Mouse (Mus musculus) gastrocnemius, postnatal 10 days (tissue): ENCODE measurements around the gene Snx13. TPM values are rescaled to one million over a fixed set of nuclear protein-coding genes. Genes with fewer than 3 reads are reported as not detected.

Experiments
- DNase-seq: peaks from one replicate; pipeline ENCODE4 v3.0.0; 2021; ENCODE audit warnings: mixed read lengths
- long read RNA-seq, 2 experiments: library from polyadenylated mRNA; stranded (forward); transcript quantifications; one replicate each; pipeline ENCODE4 v2.0.0; 2021
- total RNA-seq, 2 experiments: library from RNA; stranded (reverse); gene quantifications; 2 replicates each; pipeline ENCODE4 v1.2.3; 2021

The Snx13 gene
- total RNA-seq = 10 to 100 TPM; 33.3 to 35.1 TPM
- long read RNA-seq, experiment 1, full-length matches to known transcripts = 17 of 62 reads
- long read RNA-seq, experiment 1, partial matches to known transcripts = 4 of 62 reads
- long read RNA-seq, experiment 1, other reads (novel, unspliced or antisense) = 41 of 62 reads
- long read RNA-seq, experiment 2, full-length matches to known transcripts = 13 of 50 reads
- long read RNA-seq, experiment 2, partial matches to known transcripts = 4 of 50 reads
- long read RNA-seq, experiment 2, other reads (novel, unspliced or antisense) = 33 of 50 reads

- peak; percentile 90 for DNase-seq
Measured at GRCm38 (mm10) chr12:35046999-35047319, at the start of gene Snx13. TSS of gene Snx13 (plus strand) at chr12:35047186.

GRCm38 (mm10) chr12:34997597-34998182 is 49.3 kb upstream of the Snx13 start:
- DNase-seq = no peak

GRCm38 (mm10) chr12:34998778-34999467 is 48.1 kb upstream of the Snx13 start:
- DNase-seq = no peak

- DNase-seq = no peak
Measured at GRCm38 (mm10) chr12:35000323-35000722, 46.7 kb upstream of the Snx13 start.

GRCm38 (mm10) chr12:35005748-35006147 is 41.2 kb upstream of the Snx13 start:
- DNase-seq = no peak

GRCm38 (mm10) chr12:35007851-35008250 is 39.1 kb upstream of the Snx13 start:
- no peak for DNase-seq

- no peak for DNase-seq
Measured at GRCm38 (mm10) chr12:35008340-35009137, 38.4 kb upstream of the Snx13 start.

- DNase-seq = no peak
Measured at GRCm38 (mm10) chr12:35011462-35011861, 35.5 kb upstream of the Snx13 start.

GRCm38 (mm10) chr12:35013950-35014349 is 33.0 kb upstream of the Snx13 start:
- no peak for DNase-seq

GRCm38 (mm10) chr12:35016056-35016455 is 30.9 kb upstream of the Snx13 start:
- DNase-seq = no peak

GRCm38 (mm10) chr12:35016481-35017250 is 30.3 kb upstream of the Snx13 start:
- no peak for DNase-seq

- no peak for DNase-seq
Measured at GRCm38 (mm10) chr12:35018679-35019237, 28.2 kb upstream of the Snx13 start.

GRCm38 (mm10) chr12:35021285-35021684 is 25.7 kb upstream of the Snx13 start:
- DNase-seq = no peak

- no peak for DNase-seq
Measured at GRCm38 (mm10) chr12:35022066-35022465, 24.9 kb upstream of the Snx13 start.

GRCm38 (mm10) chr12:35025916-35026432 is 21.0 kb upstream of the Snx13 start:
- DNase-seq = no peak

GRCm38 (mm10) chr12:35027533-35027932 is 19.5 kb upstream of the Snx13 start:
- DNase-seq = no peak

- DNase-seq = no peak
Measured at GRCm38 (mm10) chr12:35038668-35039570, 8.1 kb upstream of the Snx13 start.

GRCm38 (mm10) chr12:35039571-35039936 is 7.4 kb upstream of the Snx13 start:
- no peak for DNase-seq

GRCm38 (mm10) chr12:35041964-35042363 is 5.0 kb upstream of the Snx13 start:
- no peak for DNase-seq

GRCm38 (mm10) chr12:35046310-35046998 is 532 bp upstream of the Snx13 start:
- DNase-seq = no peak
